Mouse (Mus musculus): ENCODE measurements at regions not wholly inside any gene's neighbourhood (a gene's known extent, or its start where the extent isn't known, plus 50 kb on each side); places are given as distances from the start of the nearest gene placed in this dataset.

GRCm38 (mm10) chr17:54752917-54753316, 454.1 kb upstream of the Slc5a7 start:
- no peak for TF ChIP-seq POLR2A (IDR thresholded peaks at IDR 0.05; ENCODE audit: extremely low read depth, insufficient read depth, low read length)
- no peak for TF ChIP-seq CTCF (IDR thresholded peaks at IDR 0.05; ENCODE audit: low read depth, low read length)
